Mouse (Mus musculus): ENCODE measurements around the gene Msh4. TPM values are rescaled to one million over a fixed set of nuclear protein-coding genes. Genes with fewer than 3 reads are reported as not detected.

The Msh4 gene
- 0.13 and 0.29 TPM in 2 replicates for polyA plus RNA-seq (2015; fragmentation: Nextera tagmentation; extraction: Ambion mirVana)

- Histone ChIP-seq H3K4me2 (no peak within 1 kb of the TSS), H3K9me3 (replicated peaks) (no peaks in the 10 kb centered on the region), H3K36me3 (peaks cover 70% of the 10 kb centered on the region), H3K4me1 (peaks cover 34% of the 10 kb centered on the region), H3K27ac (replicated peaks) (no peak within 1 kb of the TSS), H3K27me3 (replicated peaks) (no peaks in the 10 kb centered on the region), H3K4me3 (replicated peaks) (no peak within 1 kb of the TSS), H3K9ac (replicated peaks) (no peak within 1 kb of the TSS)
- 0 out of 2 replicates have a peak, but pooled peaks have one; percentile 14 for ATAC-seq (ENCODE audit: low FRiP score)
- WGBS = 85% methylated on average over 9 of the region's 9 CpGs
These were observed at the start of gene Msh4 for GRCm38 (mm10) chr3:153906136-153906871. TSS of gene Msh4 (minus strand) at chr3:153906138.

- H3K36me3 ChIP-seq = no peaks in the 10 kb centered on the region
- H3K4me3 ChIP-seq (replicated peaks) = no peak overlapping the region
- H3K27ac ChIP-seq (replicated peaks) = no peak overlapping the region
- H3K27me3 ChIP-seq (replicated peaks) = no peaks in the 10 kb centered on the region
- no peak overlapping the region for H3K4me2 ChIP-seq
- H3K9ac ChIP-seq (replicated peaks) = no peak overlapping the region
- peaks cover 15% of the 10 kb centered on the region for H3K4me1 ChIP-seq
- ATAC-seq (ENCODE audit: low FRiP score) = no peak
- WGBS = 74% methylated on average over 2 of the region's 2 CpGs
- no peaks in the 10 kb centered on the region for H3K9me3 ChIP-seq (replicated peaks)
These were observed 42.2 kb upstream of the Msh4 start for GRCm38 (mm10) chr3:153948176-153948575.

- no peaks in the 10 kb centered on the region for H3K36me3 ChIP-seq
- no peak overlapping the region for H3K27ac ChIP-seq (replicated peaks)
- no peak for ATAC-seq (ENCODE audit: low FRiP score)
- no peaks in the 10 kb centered on the region for H3K9me3 ChIP-seq (replicated peaks)
- WGBS = 72% methylated on average over 4 of the region's 4 CpGs
- H3K9ac ChIP-seq (replicated peaks) = no peak overlapping the region
- H3K4me2 ChIP-seq = no peak overlapping the region
- peaks cover 22% of the 10 kb centered on the region for H3K4me1 ChIP-seq
- H3K27me3 ChIP-seq (replicated peaks) = no peaks in the 10 kb centered on the region
- H3K4me3 ChIP-seq (replicated peaks) = no peak overlapping the region
These were observed 41.3 kb upstream of the Msh4 start for GRCm38 (mm10) chr3:153947271-153947670.

GRCm38 (mm10) chr3:153944335-153944990, 38.5 kb upstream of the Msh4 start, which contains the start of gene Acadm:
TSS of gene Acadm (minus strand) at chr3:153944632.
- Histone ChIP-seq H3K27ac (replicated peaks) (peak within 1 kb of the TSS; percentile 87), H3K27me3 (replicated peaks) (no peaks in the 10 kb centered on the region), H3K36me3 (no peaks in the 10 kb centered on the region), H3K4me2 (peak within 1 kb of the TSS; percentile 78), H3K4me3 (replicated peaks) (peak within 1 kb of the TSS; percentile 76), H3K9ac (replicated peaks) (peak within 1 kb of the TSS; percentile 68), H3K4me1 (peaks cover 22% of the 10 kb centered on the region), H3K9me3 (replicated peaks) (no peaks in the 10 kb centered on the region)
- peak; percentile 95 for ATAC-seq (ENCODE audit: low FRiP score)
- under 1% methylated on average over 41 of the region's 41 CpGs for WGBS

GRCm38 (mm10) chr3:153943901-153944334, 38.0 kb upstream of the Msh4 start:
- whole genome bisulfite sequencing = under 1% methylated on average over 19 of the region's 19 CpGs
- Histone ChIP-seq H3K9me3 (replicated peaks) (no peaks in the 10 kb centered on the region), H3K4me3 (replicated peaks) (peak overlapping the region; percentile 76), H3K36me3 (no peaks in the 10 kb centered on the region), H3K4me1 (peaks cover 22% of the 10 kb centered on the region), H3K4me2 (peak overlapping the region; percentile 78), H3K27me3 (replicated peaks) (no peaks in the 10 kb centered on the region), H3K9ac (replicated peaks) (peak overlapping the region; percentile 68), H3K27ac (replicated peaks) (peak overlapping the region; percentile 87)
- ATAC-seq (ENCODE audit: low FRiP score) = peak; percentile 70

- ATAC-seq (ENCODE audit: low FRiP score) = no peak
- H3K27ac ChIP-seq (replicated peaks) = peak overlapping the region; percentile 87; the same call in 1 of the 2 replicates
- peak overlapping the region; percentile 76 for H3K4me3 ChIP-seq (replicated peaks)
- H3K9ac ChIP-seq (replicated peaks) = no peak overlapping the region
- no peaks in the 10 kb centered on the region for H3K36me3 ChIP-seq
- no peaks in the 10 kb centered on the region for H3K9me3 ChIP-seq (replicated peaks)
- H3K4me2 ChIP-seq = peak overlapping the region; percentile 78
- 30% methylated on average over 12 of the region's 12 CpGs for WGBS
- no peaks in the 10 kb centered on the region for H3K27me3 ChIP-seq (replicated peaks)
- peaks cover 22% of the 10 kb centered on the region for H3K4me1 ChIP-seq
These were observed 37.2 kb upstream of the Msh4 start for GRCm38 (mm10) chr3:153943003-153943640.

GRCm38 (mm10) chr3:153941613-153942012, 35.7 kb upstream of the Msh4 start:
- Histone ChIP-seq H3K27ac (replicated peaks) (no peak overlapping the region), H3K27me3 (replicated peaks) (no peaks in the 10 kb centered on the region), H3K36me3 (0 out of 2 replicates have a peak, but pooled peaks cover 2% of the 10 kb centered on the region), H3K9me3 (replicated peaks) (no peaks in the 10 kb centered on the region), H3K4me3 (replicated peaks) (no peak overlapping the region), H3K4me2 (no peak overlapping the region), H3K9ac (replicated peaks) (no peak overlapping the region), H3K4me1 (peaks cover 22% of the 10 kb centered on the region)
- no peak for ATAC-seq (ENCODE audit: low FRiP score)
- WGBS = 95% methylated on average over 13 of the region's 13 CpGs

GRCm38 (mm10) chr3:153940486-153940885, 34.5 kb upstream of the Msh4 start:
- no peaks in the 10 kb centered on the region for H3K27me3 ChIP-seq (replicated peaks)
- no peak overlapping the region for H3K4me2 ChIP-seq
- peaks cover 7% of the 10 kb centered on the region; the same call in 1 of the 2 replicates for H3K36me3 ChIP-seq
- no peak overlapping the region for H3K9ac ChIP-seq (replicated peaks)
- peaks cover 22% of the 10 kb centered on the region for H3K4me1 ChIP-seq
- ATAC-seq (ENCODE audit: low FRiP score) = no peak
- no peaks in the 10 kb centered on the region for H3K9me3 ChIP-seq (replicated peaks)
- WGBS = 94% methylated on average over 9 of the region's 9 CpGs
- no peak overlapping the region for H3K27ac ChIP-seq (replicated peaks)
- no peak overlapping the region for H3K4me3 ChIP-seq (replicated peaks)

- H3K27ac ChIP-seq (replicated peaks) = no peak overlapping the region
- peaks cover 19% of the 10 kb centered on the region for H3K4me1 ChIP-seq
- H3K9ac ChIP-seq (replicated peaks) = no peak overlapping the region
- no peak for ATAC-seq (ENCODE audit: low FRiP score)
- no peak overlapping the region for H3K4me3 ChIP-seq (replicated peaks)
- H3K9me3 ChIP-seq (replicated peaks) = no peaks in the 10 kb centered on the region
- no peaks in the 10 kb centered on the region for H3K27me3 ChIP-seq (replicated peaks)
- H3K36me3 ChIP-seq = peaks cover 7% of the 10 kb centered on the region; the same call in 1 of the 2 replicates
- 85% methylated on average over 8 of the region's 8 CpGs for WGBS
- H3K4me2 ChIP-seq = no peak overlapping the region
These were observed 34.1 kb upstream of the Msh4 start for GRCm38 (mm10) chr3:153940021-153940420.

GRCm38 (mm10) chr3:153937116-153937810, 31.3 kb upstream of the Msh4 start:
- H3K36me3 ChIP-seq = peaks cover 22% of the 10 kb centered on the region
- WGBS = 95% methylated on average over 17 of the region's 17 CpGs
- no peaks in the 10 kb centered on the region for H3K9me3 ChIP-seq (replicated peaks)
- no peak for ATAC-seq (ENCODE audit: low FRiP score)
- H3K9ac ChIP-seq (replicated peaks) = no peak overlapping the region
- no peaks in the 10 kb centered on the region for H3K27me3 ChIP-seq (replicated peaks)
- H3K27ac ChIP-seq (replicated peaks) = no peak overlapping the region
- H3K4me1 ChIP-seq = no peaks in the 10 kb centered on the region
- H3K4me2 ChIP-seq = no peak overlapping the region
- H3K4me3 ChIP-seq (replicated peaks) = no peak overlapping the region

GRCm38 (mm10) chr3:153935878-153936277, 29.9 kb upstream of the Msh4 start:
- H3K36me3 ChIP-seq = peaks cover 22% of the 10 kb centered on the region
- no peak overlapping the region for H3K27ac ChIP-seq (replicated peaks)
- H3K9ac ChIP-seq (replicated peaks) = no peak overlapping the region
- H3K4me3 ChIP-seq (replicated peaks) = no peak overlapping the region
- ATAC-seq (ENCODE audit: low FRiP score) = no peak
- no peak overlapping the region for H3K4me2 ChIP-seq
- H3K9me3 ChIP-seq (replicated peaks) = no peaks in the 10 kb centered on the region
- no peaks in the 10 kb centered on the region for H3K27me3 ChIP-seq (replicated peaks)
- 92% methylated on average over 9 of the region's 9 CpGs for WGBS
- H3K4me1 ChIP-seq = no peaks in the 10 kb centered on the region

Measured in neural tube, embryonic 15.5 days (tissue).